Mouse (Mus musculus) forebrain, embryonic 15.5 days (tissue): ENCODE measurements around the gene Fxr2. TPM values are rescaled to one million over a fixed set of nuclear protein-coding genes. Genes with fewer than 3 reads are reported as not detected.
"Not testable (repeated sequence)": the region's sequence is repeated elsewhere in the genome, so short reads cannot be mapped to it uniquely, and the experiment has no call there.

Experiments
- ATAC-seq: fragments of 200-750 bp; cut with Nextera tagmentation; replicated peaks from 2 replicates; pipeline ENCODE4 v1.8.0; 2017; ENCODE audit warnings: mild to moderate bottlenecking, moderate TSS enrichment, moderate library complexity
- H3K27ac ChIP-seq: fragments of 300-500 bp; sonication (generic); replicated peaks from 2 replicates; pipeline ENCODE4 v1.5.1; 2015; ENCODE audit warnings: mild to moderate bottlenecking, inconsistent platforms
- H3K27me3 ChIP-seq: fragments of 300-500 bp; sonication (generic); 2 replicates; pipeline ENCODE4 v1.6.1; 2015; ENCODE audit warnings: inconsistent platforms
- H3K36me3 ChIP-seq: fragments of 300-500 bp; sonication (generic); 2 replicates; pipeline ENCODE4 v1.6.1; 2015; ENCODE audit warnings: mild to moderate bottlenecking, inconsistent platforms
- H3K4me1 ChIP-seq: fragments of 300-500 bp; sonication (generic); 2 replicates; pipeline ENCODE4 v1.6.1; 2015; ENCODE audit warnings: inconsistent platforms
- H3K4me2 ChIP-seq: fragments of 300-500 bp; sonication (generic); replicated peaks from 2 replicates; pipeline ENCODE4 v1.6.1; 2015; ENCODE audit warnings: mild to moderate bottlenecking, inconsistent platforms
- H3K4me3 ChIP-seq: fragments of 300-500 bp; sonication (generic); 2 replicates; pipeline ENCODE4 v1.5.1; 2015; ENCODE audit warnings: mild to moderate bottlenecking, inconsistent platforms
- H3K9ac ChIP-seq: fragments of 300-500 bp; sonication (generic); replicated peaks from 2 replicates; pipeline ENCODE4 v1.6.1; 2015; ENCODE audit warnings: mild to moderate bottlenecking, inconsistent platforms
- H3K9me3 ChIP-seq: fragments of 300-500 bp; sonication (generic); 2 replicates; pipeline ENCODE4 v1.6.1; 2016; ENCODE audit warnings: inconsistent platforms
- WGBS: fragments of 180-500 bp; shearing (Covaris S2); methylation state at CpG from one replicate; pipeline ENCODE4 v1.1.7; 2015; ENCODE audit warnings: mixed read lengths; 5-methylcytosine and 5-hydroxymethylcytosine counted together
- microRNA counts: library from miRNA; unstranded; fragments of <30 nt; microRNA quantifications from one replicate; lab custom pipeline; 2016
- microRNA-seq: library from miRNA; unstranded; fragments of <30 nt; microRNA quantifications from one replicate; pipeline ENCODE4, GENCODE M21; 2016
- polyA plus RNA-seq: library from polyadenylated mRNA; unstranded; fragments of >200 nt; fragmentation: Nextera tagmentation; extraction: Ambion mirVana; gene quantifications from 2 replicates; pipeline ENCODE4 v1.2.1, GENCODE M21; 2015

Gene Fxr2
- polyA plus RNA-seq, 1 experiment from 2014 or later = 41.0 TPM

DNA sequence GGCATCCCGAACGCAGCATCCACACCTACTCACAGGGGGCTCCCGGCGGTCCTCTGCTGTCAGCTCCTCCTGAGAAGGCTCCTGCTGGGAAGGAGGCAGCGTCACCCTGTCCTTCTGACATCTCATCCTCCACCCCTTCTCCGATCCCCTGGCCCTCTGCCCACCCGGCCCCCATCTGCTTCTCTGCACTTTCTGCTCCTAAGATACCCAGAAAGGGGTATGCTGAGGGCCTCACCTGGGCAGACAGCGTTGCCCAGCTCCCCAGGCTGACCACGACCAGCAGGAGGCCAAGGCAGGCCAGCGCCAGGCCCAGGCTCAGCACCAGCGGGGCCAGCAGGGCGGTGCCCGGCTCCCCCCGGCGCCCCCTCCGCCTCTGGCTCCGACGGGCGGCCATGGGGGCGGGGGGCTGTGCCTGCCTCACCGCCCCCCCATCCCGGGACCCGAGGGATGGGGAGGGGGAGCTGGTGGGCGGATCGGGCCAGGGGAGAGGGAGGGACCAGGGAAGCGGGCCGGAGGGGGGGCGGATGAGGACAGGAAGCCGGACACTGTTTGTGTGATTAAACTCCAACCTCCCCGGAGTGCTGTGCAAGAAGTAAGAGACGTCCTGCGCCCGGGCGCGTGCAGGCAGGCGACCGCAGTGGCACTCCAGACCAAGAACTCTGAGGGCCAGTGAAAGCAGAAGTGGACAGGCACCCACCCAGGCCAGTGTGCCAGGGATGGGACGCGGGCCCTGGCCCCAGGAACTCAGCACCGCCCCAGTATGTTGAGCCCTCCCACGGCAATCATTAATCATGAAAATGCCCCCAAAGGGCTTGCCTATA, 62.8 kb downstream of the Fxr2 start, which contains the start of the genes Tnfsf12 and Tnfsfm13:
TSS of gene Tnfsf12 (minus strand) at position 489 of the 821 bp plus-strand sequence.
TSS of gene Tnfsfm13 (minus strand) at position 738 of the 821 bp plus-strand sequence.
- Histone ChIP-seq H3K4me2 (peak within 1 kb of the TSS; percentile 92), H3K9ac (peak within 1 kb of the TSS; percentile 61), H3K27me3 (no peaks in the 10 kb centered on the region), H3K27ac (no peak within 1 kb of the TSS), H3K4me3 (peak within 1 kb of the TSS; percentile 46), H3K9me3 (no peaks in the 10 kb centered on the region), H3K4me1 (peaks cover 12% of the 10 kb centered on the region), H3K36me3 (no peaks in the 10 kb centered on the region)
- WGBS = under 1% methylated on average over 40 of the region's 41 CpGs
- 0 out of 2 replicates have a peak, but pooled peaks have one; percentile 26 for ATAC-seq

DNA sequence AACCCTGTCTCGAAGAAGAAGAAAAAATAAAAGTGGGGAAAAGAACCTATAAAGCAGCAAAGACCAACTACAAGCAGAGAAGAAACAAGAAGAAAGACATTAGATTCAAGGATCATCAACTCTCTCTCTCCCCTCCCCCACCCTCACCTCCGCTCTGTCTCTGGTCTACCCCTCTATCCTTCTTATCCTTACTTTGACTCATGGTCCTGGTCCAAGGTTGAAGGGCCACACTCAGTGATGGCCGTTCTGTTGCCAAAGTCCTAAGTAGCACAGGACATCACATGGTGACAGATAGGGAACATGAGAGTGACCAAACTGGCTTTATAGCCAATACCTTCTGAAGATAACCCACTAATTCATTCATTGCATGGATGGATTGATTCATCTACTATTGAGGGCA, 64.6 kb downstream of the Fxr2 start:
- H3K9ac ChIP-seq = no peak overlapping the region
- no peaks in the 10 kb centered on the region for H3K36me3 ChIP-seq
- no peaks in the 10 kb centered on the region for H3K27me3 ChIP-seq
- H3K27ac ChIP-seq = no peak overlapping the region
- no peak overlapping the region for H3K4me3 ChIP-seq
- peaks cover 12% of the 10 kb centered on the region for H3K4me1 ChIP-seq
- no peak overlapping the region for H3K4me2 ChIP-seq
- H3K9me3 ChIP-seq = no peaks in the 10 kb centered on the region
- no peak for ATAC-seq
- 88% methylated on average over 3 of the region's 3 CpGs for WGBS

DNA sequence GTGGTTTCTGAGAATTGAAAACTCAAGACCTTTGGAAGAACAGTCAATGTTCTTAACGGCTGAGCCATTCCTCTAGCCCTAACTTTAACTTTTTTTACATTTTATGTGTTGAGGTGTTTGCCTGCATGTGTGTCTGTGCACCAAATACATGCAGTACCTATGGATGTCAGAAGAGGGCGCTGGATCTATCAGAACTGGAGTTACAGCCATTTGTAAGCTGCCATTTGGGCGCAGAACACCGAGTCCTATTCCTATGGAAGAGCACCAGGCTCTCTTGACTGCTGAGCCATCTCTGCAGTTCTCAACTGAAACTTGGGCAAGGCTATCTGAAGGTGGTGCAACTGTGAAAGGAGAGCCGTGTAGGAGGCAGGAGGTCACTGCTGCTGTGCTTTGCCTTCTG, 65.8 kb downstream of the Fxr2 start:
- Histone ChIP-seq H3K36me3 (no peaks in the 10 kb centered on the region), H3K9ac (no peak overlapping the region), H3K27me3 (no peaks in the 10 kb centered on the region), H3K4me1 (peaks cover 12% of the 10 kb centered on the region), H3K4me3 (no peak overlapping the region), H3K9me3 (no peaks in the 10 kb centered on the region), H3K4me2 (no peak overlapping the region), H3K27ac (no peak overlapping the region)
- WGBS = 77% methylated on average over 5 of the region's 5 CpGs
- ATAC-seq = no peak

DNA sequence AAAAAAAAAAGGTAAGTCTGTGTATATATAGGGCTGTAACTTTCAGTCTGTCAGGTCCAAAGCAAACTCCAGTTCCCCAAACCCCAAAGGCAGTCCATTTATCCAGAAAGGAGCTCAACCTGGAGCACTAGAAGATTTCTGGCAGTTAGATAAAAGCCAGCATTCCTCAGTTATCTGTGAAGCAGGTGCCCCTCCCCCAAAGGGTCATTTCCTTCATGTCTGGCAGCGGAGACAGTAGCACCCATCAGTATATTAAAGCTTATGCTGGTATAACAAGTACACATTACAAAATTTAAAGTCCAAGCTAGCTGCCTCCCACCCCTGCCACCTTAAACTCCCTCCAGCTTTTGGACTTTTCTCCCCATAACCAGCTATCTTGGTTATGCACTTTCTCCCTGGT, 66.8 kb downstream of the Fxr2 start:
- Histone ChIP-seq H3K4me1 (peaks cover 12% of the 10 kb centered on the region), H3K27me3 (no peaks in the 10 kb centered on the region), H3K4me3 (no peak overlapping the region), H3K9ac (no peak overlapping the region), H3K27ac (no peak overlapping the region), H3K9me3 (no peaks in the 10 kb centered on the region), H3K4me2 (no peak overlapping the region), H3K36me3 (no peaks in the 10 kb centered on the region)
- WGBS = 86% methylated on average over 1 of the region's 1 CpGs
- no peak for ATAC-seq

DNA sequence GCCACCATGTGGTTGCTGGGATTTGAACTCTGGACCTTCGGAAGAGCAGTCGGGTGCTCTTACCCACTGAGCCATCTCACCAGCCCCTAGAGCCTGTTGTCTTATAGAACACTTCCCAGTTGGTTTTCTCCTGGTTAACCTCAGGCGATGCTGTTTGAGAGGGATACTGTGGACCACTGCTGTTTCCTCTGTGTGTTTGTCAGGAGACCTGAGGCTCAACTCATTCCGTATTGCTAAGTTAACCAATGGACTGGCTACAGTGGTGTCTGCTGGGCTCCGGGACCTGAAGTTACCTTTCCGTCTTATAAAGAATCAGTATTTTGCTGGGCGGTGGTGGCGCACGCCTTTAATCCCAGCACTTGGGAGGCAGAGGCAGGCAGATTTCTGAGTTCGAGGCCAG, 70.1 kb downstream of the Fxr2 start:
- not testable (repeated sequence) for H3K4me2 ChIP-seq, H3K27me3 ChIP-seq, H3K9me3 ChIP-seq, H3K9ac ChIP-seq, H3K4me3 ChIP-seq, H3K36me3 ChIP-seq, ATAC-seq, H3K27ac ChIP-seq, H3K4me1 ChIP-seq
- 91% methylated on average over 10 of the region's 10 CpGs for WGBS

MicroRNAs encoded within 50 kb of the gene (microRNA counts, 519-probe panel; counts per million panel counts)
- microRNA mmu-miR-1934 (lab: Ali Mortazavi, UCI) = not detected
- microRNA mmu-miR-467f (lab: Ali Mortazavi, UCI) = 2,287 counts per million, percentile 42 among the panel's probes with 10 or more counts

Small RNA genes lying within 50 kb of the gene (microRNA-seq; reads per million reads assigned to microRNA genes)
- 3.7 reads per million, percentile 12 among the genes with 10 or more reads in this experiment for gene Mir1934
- gene Mir467f = not detected

Other genes with a start within 250 kb of the Fxr2 start
- gene Naa38, start 237.5 kb upstream of the Fxr2 start, polyA plus RNA-seq = 89.4 and 91.9 TPM in 2 replicates
- gene Cyb5d1, start 237.4 kb upstream of the Fxr2 start, polyA plus RNA-seq = 44.3 and 45.9 TPM in 2 replicates
- 5.9 and 6.7 TPM in 2 replicates for gene Tmem88, start 234.8 kb upstream of the Fxr2 start, polyA plus RNA-seq
- gene Kdm6b, start 219.3 kb upstream of the Fxr2 start, polyA plus RNA-seq = 56.6 and 58.9 TPM in 2 replicates
- gene Dnah2, start 83.9 kb upstream of the Fxr2 start, polyA plus RNA-seq = 2.7 and 3.1 TPM in 2 replicates
- gene Efnb3, start 72.8 kb upstream of the Fxr2 start, polyA plus RNA-seq = 107 and 114 TPM in 2 replicates
- gene Wrap53, start 52.7 kb upstream of the Fxr2 start, polyA plus RNA-seq = 26.3 and 27.2 TPM in 2 replicates
- 112 and 115 TPM in 2 replicates for gene Trp53, start 52.6 kb upstream of the Fxr2 start, polyA plus RNA-seq
- gene Atp1b2, start 27.0 kb upstream of the Fxr2 start, polyA plus RNA-seq = 22.2 and 25.9 TPM in 2 replicates
- not detected in 2 replicates for gene Shbg, start 15.1 kb upstream of the Fxr2 start, polyA plus RNA-seq
- 22.9 and 25.2 TPM in 2 replicates for gene Sat2, start 11.0 kb upstream of the Fxr2 start, polyA plus RNA-seq
- gene Sox15, start 22.3 kb downstream of the Fxr2 start, polyA plus RNA-seq = not detected in 2 replicates
- gene Mpdu1, start 29.7 kb downstream of the Fxr2 start, polyA plus RNA-seq = 89.1 and 91.0 TPM in 2 replicates
- gene Cd68, start 33.2 kb downstream of the Fxr2 start, polyA plus RNA-seq = 6.7 and 7.7 TPM in 2 replicates
- 547 and 583 TPM in 2 replicates for gene Eif4a1, start 39.4 kb downstream of the Fxr2 start, polyA plus RNA-seq
- gene Senp3, start 49.1 kb downstream of the Fxr2 start, polyA plus RNA-seq = 89.2 and 102 TPM in 2 replicates
- 0.38 TPM in 1 of 2 replicates, not detected in the other for gene Tnfsf13, start 52.8 kb downstream of the Fxr2 start, polyA plus RNA-seq
- gene Tnfsf12, start 62.9 kb downstream of the Fxr2 start, polyA plus RNA-seq = 1.6 TPM in 2 replicates
- gene Tnfsfm13, start 63.1 kb downstream of the Fxr2 start, polyA plus RNA-seq = 1.0 and 1.1 TPM in 2 replicates
- gene Polr2a, start 125.6 kb downstream of the Fxr2 start, polyA plus RNA-seq = 17.5 and 19.2 TPM in 2 replicates
- 0.28 and 0.56 TPM in 2 replicates for gene Slc35g3, start 129.0 kb downstream of the Fxr2 start, polyA plus RNA-seq
- 2.8 and 3.2 TPM in 2 replicates for gene Zbtb4, start 132.9 kb downstream of the Fxr2 start, polyA plus RNA-seq
- 1.2 and 1.4 TPM in 2 replicates for gene Chrnb1, start 163.0 kb downstream of the Fxr2 start, polyA plus RNA-seq
- 6.2 and 6.7 TPM in 2 replicates for gene Fgf11, start 168.9 kb downstream of the Fxr2 start, polyA plus RNA-seq
- gene Tmem102, start 172.6 kb downstream of the Fxr2 start, polyA plus RNA-seq = 0.61 and 0.98 TPM in 2 replicates
- not detected in 2 replicates for gene Gm39566, start 182.3 kb downstream of the Fxr2 start, polyA plus RNA-seq
- gene Spem2, start 185.5 kb downstream of the Fxr2 start, polyA plus RNA-seq = not detected in 2 replicates
- 0.33 and 0.36 TPM in 2 replicates for gene Spem1, start 189.2 kb downstream of the Fxr2 start, polyA plus RNA-seq
- 20.9 and 21.3 TPM in 2 replicates for gene Nlgn2, start 204.8 kb downstream of the Fxr2 start, polyA plus RNA-seq
- gene Tmem256, start 205.5 kb downstream of the Fxr2 start, polyA plus RNA-seq = 333 and 335 TPM in 2 replicates
- 51.0 and 51.2 TPM in 2 replicates for gene Plscr3, start 213.4 kb downstream of the Fxr2 start, polyA plus RNA-seq
- 0.27 and 0.36 TPM in 2 replicates for gene Tnk1, start 225.7 kb downstream of the Fxr2 start, polyA plus RNA-seq
- not detected in 2 replicates for gene Tmem95, start 245.0 kb downstream of the Fxr2 start, polyA plus RNA-seq
- 1.2 and 1.3 TPM in 2 replicates for gene Kctd11, start 248.4 kb downstream of the Fxr2 start, polyA plus RNA-seq